Mouse (Mus musculus): ENCODE results near the gene Itih4.

The Itih4 gene

DNA sequence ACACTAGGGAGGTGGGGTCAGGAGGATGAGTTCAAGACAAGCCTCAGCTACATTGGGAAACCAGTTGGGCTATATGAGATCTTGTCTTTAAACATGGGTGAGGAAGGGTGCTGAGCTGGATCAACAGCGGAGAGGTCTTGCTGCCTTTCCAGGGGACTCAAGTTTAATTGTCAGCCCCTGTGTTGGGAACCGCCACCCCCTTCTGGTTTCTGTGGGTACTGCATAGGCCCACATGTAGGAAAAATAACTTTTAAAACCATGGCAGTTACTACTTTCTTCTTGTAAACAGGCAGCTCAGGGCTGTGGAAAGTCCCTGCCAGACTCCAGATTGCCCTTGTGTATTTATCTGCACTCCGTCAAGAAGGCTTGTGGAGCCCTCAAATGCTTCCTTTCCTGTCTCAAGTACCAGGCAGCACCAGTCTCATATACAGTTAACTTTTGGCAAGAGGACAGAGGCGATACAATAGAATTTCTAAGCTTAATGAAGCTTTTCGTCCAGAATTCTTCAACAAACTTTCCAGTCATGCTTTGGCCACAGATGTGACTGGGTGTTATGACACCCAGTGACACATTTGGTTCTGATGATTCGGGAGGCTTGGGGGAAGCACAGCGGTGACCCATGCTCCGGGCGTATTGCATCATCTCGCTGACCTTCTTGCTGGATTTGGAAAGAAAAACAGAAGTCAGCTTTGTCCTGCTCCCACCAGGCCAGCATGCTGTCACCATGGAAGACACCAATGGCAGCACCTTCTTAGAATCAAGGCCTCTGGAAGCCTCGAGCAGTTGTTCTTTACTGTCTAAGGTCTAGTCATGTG lies 57.8 kb downstream of the Itih4 start:
- DNase-seq: peak; percentile 80

DNA sequence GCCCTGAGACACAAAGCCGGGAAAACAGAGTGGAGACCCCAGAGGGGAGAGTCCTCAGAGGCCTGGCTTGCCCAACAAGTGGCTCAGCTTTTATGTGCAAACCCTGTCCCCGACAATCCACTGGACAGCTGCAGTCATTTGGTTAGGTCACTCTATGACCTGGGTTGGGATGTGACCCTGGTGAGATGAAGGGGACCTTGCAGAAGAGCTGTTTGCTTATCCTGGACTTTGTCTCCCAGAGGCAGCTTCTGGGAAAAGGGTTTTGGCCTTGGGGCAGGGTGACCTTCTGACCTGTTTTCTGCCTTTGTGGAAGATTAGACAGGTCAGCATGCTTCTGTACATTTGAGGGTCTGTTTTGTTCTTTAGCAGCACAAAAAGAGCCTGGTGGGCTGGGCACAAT lies 58.5 kb downstream of the Itih4 start:
- no peak for DNase-seq

DNA sequence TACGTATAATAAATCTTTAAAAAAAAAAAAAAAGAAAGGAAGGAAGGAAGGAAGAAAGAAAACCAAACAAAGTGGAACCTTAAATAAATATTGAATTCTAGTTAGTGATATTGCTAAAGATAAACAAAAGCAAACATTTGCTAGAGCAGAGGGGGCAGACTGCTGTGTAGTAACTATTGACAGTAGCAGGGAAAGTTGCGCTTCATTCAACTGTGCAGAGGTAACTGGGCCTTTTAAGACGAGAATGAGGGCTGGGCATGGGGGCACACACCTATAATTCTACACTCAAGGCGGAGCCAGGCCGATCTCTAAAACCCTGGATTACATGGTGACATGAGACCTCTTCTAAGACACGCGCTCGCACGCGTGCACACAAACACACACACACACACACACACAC lies 63.7 kb downstream of the Itih4 start:
- no peak for DNase-seq

DNA sequence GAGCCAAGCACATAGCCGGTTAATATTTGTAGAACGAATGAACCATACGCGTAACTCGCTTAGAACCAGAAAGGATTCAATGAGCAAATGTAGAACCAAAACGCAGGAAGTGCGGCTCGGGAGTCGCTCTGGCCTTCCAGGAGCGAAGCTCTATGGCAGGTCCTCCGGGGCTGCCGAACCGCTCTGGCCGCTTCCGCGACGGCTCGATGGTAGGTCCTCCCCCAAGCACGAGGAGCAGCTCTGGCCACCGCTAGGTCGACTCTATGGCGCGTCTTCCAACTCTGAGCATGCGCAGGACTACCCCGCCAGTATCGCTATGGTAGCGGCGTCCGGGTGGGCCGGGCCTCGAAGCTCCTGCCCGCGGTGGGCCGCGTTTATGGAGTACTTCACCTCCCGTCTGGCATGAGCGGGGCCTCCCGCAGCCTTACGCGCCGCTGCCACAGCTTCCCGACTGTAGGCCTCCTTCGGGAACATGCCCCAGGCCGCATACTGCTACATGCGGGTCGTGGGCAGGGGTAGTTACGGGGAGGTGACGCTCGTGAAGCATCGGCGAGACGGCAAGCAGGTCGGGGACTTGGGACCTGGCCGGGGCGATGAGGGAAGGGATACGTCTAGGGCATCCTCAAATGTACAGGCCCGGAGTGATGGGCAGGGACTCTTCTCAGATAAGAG lies 65.0 kb downstream of the Itih4 start, which contains the start of gene Nek4:
Nek4 (plus strand) TSS at position 224 of the 672 bp plus-strand sequence.
- DNase-seq: peak; percentile 95
